Mouse (Mus musculus) layer of hippocampus, postnatal 36 days (tissue): Measurements from ENCODE around the gene Gm21903. TPM values are rescaled to one million over a fixed set of nuclear protein-coding genes. Genes with fewer than 3 reads are reported as not detected.
"Not testable (repeated sequence)": the region's sequence is repeated elsewhere in the genome, so short reads cannot be mapped to it uniquely, and the experiment has no call there.

Source experiments
- DNase-seq, 2 experiments: peaks; one replicate each; pipeline ENCODE4 v3.0.0; 2022
- total RNA-seq, 2 experiments: library from RNA; stranded (reverse); gene quantifications; 2 replicates each; pipeline ENCODE4 v1.2.3; 2021

Gene Gm21903
- total RNA-seq: not detected

DNA sequence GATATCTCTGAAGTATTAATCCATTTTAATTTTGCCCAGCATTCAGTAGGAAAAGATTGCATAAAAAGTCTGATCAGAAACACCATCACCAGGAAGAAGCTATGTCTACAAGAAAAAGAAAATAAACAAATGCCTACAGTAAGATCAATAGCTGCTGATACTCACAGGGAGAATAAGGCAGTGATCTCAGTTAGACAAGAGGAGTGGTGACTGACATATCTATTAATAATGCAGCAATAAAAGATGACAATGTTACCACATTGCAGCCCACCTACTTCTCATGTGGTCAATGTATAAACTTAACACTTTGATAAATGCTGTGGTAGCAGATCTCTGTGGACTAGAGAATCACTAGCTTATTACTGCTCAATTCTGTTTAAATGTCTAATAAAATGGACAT is at the start of gene Gm21903:
Gene Gm21903, minus strand, starts transcription at position 101 of the 400 bp plus-strand sequence.
- DNase-seq: no peak

DNA sequence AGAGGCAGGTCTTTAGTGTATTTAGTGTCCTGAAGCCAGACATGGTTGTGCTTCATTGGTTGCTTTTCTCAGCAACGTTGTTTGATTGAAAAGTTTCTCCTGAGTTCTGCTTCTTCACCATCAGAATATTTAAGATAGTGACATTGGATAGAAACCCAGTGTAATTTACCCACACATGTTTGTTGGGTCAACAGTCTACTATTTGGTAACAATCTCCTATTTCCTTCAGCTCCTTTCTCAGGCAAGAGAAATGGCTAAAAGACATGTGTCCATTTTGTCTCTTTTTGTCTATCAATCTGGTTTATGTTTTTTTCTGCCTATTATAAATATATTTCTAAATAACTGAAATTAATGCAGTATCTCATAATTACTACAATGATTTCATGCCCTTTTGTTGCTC is 33.8 kb upstream of the Gm21903 start, which contains the start of gene Esp23:
Gene Esp23, minus strand, starts transcription at position 101 of the 400 bp plus-strand sequence.
- no peak for DNase-seq

- DNase-seq: no peak
Observed at GRCm38 (mm10) chr17:39063641-39064040, 20.5 kb upstream of the Gm21903 start.

GRCm38 (mm10) chr17:39036395-39036794 is 6.7 kb downstream of the Gm21903 start, which contains the start of gene Esp24:
TSS of gene Esp24 (plus strand) at chr17:39036695.
- DNase-seq: not testable (repeated sequence)

- no peak for DNase-seq
Observed at GRCm38 (mm10) chr17:39017184-39017583, 26.0 kb downstream of the Gm21903 start.

GRCm38 (mm10) chr17:39010675-39011638 is 32.2 kb downstream of the Gm21903 start:
- no peak for DNase-seq

GRCm38 (mm10) chr17:39009846-39010245 is 33.3 kb downstream of the Gm21903 start:
- DNase-seq: no peak

Other genes with a start within 250 kb of the Gm21903 start
- gene Esp24, start 6.6 kb downstream of the Gm21903 start, total RNA-seq: not detected
- gene Esp23, start 33.7 kb upstream of the Gm21903 start, total RNA-seq: not detected
- not detected for gene Esp22, start 52.0 kb upstream of the Gm21903 start, total RNA-seq